Mouse (Mus musculus) retina, postnatal 1 day (tissue): ENCODE measurements around the gene Neurl1b.

ENCODE experiments used
- DNase-seq: peaks from one replicate; pipeline ENCODE4 v3.0.0-alpha.2; 2012

Neurl1b gene

GRCm38 (mm10) chr17:26414523-26415354 lies at the start of gene Neurl1b:
TSS of gene Neurl1b (plus strand) at chr17:26414829.
- peak; percentile 73 for DNase-seq

- DNase-seq = no peak
Measured at GRCm38 (mm10) chr17:26366792-26367191, 47.8 kb upstream of the Neurl1b start.

GRCm38 (mm10) chr17:26368336-26368992 lies 46.2 kb upstream of the Neurl1b start:
- no peak for DNase-seq

- DNase-seq = peak; percentile 63
Measured at GRCm38 (mm10) chr17:26370521-26371245, 43.9 kb upstream of the Neurl1b start.

GRCm38 (mm10) chr17:26371246-26371535 lies 43.4 kb upstream of the Neurl1b start:
- DNase-seq = no peak

GRCm38 (mm10) chr17:26373211-26373610 lies 41.4 kb upstream of the Neurl1b start:
- no peak for DNase-seq

- no peak for DNase-seq
Measured at GRCm38 (mm10) chr17:26376416-26376815, 38.2 kb upstream of the Neurl1b start.

GRCm38 (mm10) chr17:26376994-26377744 lies 37.5 kb upstream of the Neurl1b start:
- DNase-seq = no peak

- DNase-seq = peak; percentile 20
Measured at GRCm38 (mm10) chr17:26380280-26380985, 34.2 kb upstream of the Neurl1b start.

- DNase-seq = peak; percentile 50
Measured at GRCm38 (mm10) chr17:26380986-26381446, 33.6 kb upstream of the Neurl1b start.

- DNase-seq = no peak
Measured at GRCm38 (mm10) chr17:26381613-26382012, 33.0 kb upstream of the Neurl1b start.

GRCm38 (mm10) chr17:26382176-26382575 lies 32.5 kb upstream of the Neurl1b start:
- no peak for DNase-seq

- no peak for DNase-seq
Measured at GRCm38 (mm10) chr17:26382687-26383086, 31.9 kb upstream of the Neurl1b start.

GRCm38 (mm10) chr17:26384111-26384510 lies 30.5 kb upstream of the Neurl1b start:
- DNase-seq = no peak

- no peak for DNase-seq
Measured at GRCm38 (mm10) chr17:26385252-26386130, 29.1 kb upstream of the Neurl1b start.

GRCm38 (mm10) chr17:26386131-26386481 lies 28.5 kb upstream of the Neurl1b start:
- DNase-seq = no peak

GRCm38 (mm10) chr17:26388106-26388505 lies 26.5 kb upstream of the Neurl1b start:
- no peak for DNase-seq

- DNase-seq = no peak
Measured at GRCm38 (mm10) chr17:26389241-26389640, 25.4 kb upstream of the Neurl1b start.

GRCm38 (mm10) chr17:26390666-26391065 lies 24.0 kb upstream of the Neurl1b start:
- peak; percentile 17 for DNase-seq

- DNase-seq = no peak
Measured at GRCm38 (mm10) chr17:26392355-26392754, 22.3 kb upstream of the Neurl1b start.

- DNase-seq = no peak
Measured at GRCm38 (mm10) chr17:26396765-26397164, 17.9 kb upstream of the Neurl1b start.
